Mouse (Mus musculus) C2C12 (cell line): ENCODE measurements around the gene Defb21. TPM values are rescaled to one million over a fixed set of nuclear protein-coding genes. Genes with fewer than 3 reads are reported as not detected.

ENCODE experiments used
- H3K27me3 ChIP-seq: one replicate; pipeline ENCODE4 v1.6.1; 2011; ENCODE audit not compliant: control insufficient read depth, insufficient read depth, insufficient read length
- H3K36me3 ChIP-seq: one replicate; pipeline ENCODE4 v1.6.1; 2011; ENCODE audit not compliant: control insufficient read depth, insufficient read depth
- H3K4me3 ChIP-seq: one replicate; pipeline ENCODE4 v1.5.1; 2011; ENCODE audit warnings: mild to moderate bottlenecking, control low read depth; ENCODE audit not compliant: poor library complexity, insufficient read depth, severe bottlenecking
- H3K79me2 ChIP-seq: one replicate; pipeline ENCODE4 v1.6.1; 2011; ENCODE audit not compliant: control insufficient read depth, insufficient read depth
- H3K79me3 ChIP-seq: one replicate; pipeline ENCODE4 v1.6.1; 2011; ENCODE audit warnings: low read depth, control low read depth
- H3ac ChIP-seq: one replicate; pipeline ENCODE3; 2011; ENCODE audit warnings: low read depth; ENCODE audit not compliant: control insufficient read depth, insufficient read length
- CEBPB ChIP-seq: IDR thresholded peaks from one replicate; pipeline ENCODE4 v1.6.1; 2011; ENCODE audit warnings: low read depth, mild to moderate bottlenecking, control low read depth, moderate library complexity
- CTCF ChIP-seq: IDR thresholded peaks from one replicate; pipeline ENCODE4 v1.5.1; 2011; ENCODE audit not compliant: control insufficient read depth, insufficient read depth, insufficient read length
- FOSL1 ChIP-seq: IDR thresholded peaks from one replicate; pipeline ENCODE4 v1.8.0; 2011; ENCODE audit warnings: mild to moderate bottlenecking, low read length; ENCODE audit not compliant: poor library complexity, insufficient read depth, severe bottlenecking
- MAX ChIP-seq: IDR thresholded peaks from one replicate; pipeline ENCODE4 v1.6.1; 2011; ENCODE audit warnings: mild to moderate bottlenecking, control low read depth
- MYOD1 ChIP-seq: IDR thresholded peaks from one replicate; pipeline ENCODE4 v1.6.1; 2011; ENCODE audit warnings: low read depth; ENCODE audit not compliant: control insufficient read depth, insufficient read length
- MYOG ChIP-seq: IDR thresholded peaks from one replicate; pipeline ENCODE4 v1.6.1; 2011; ENCODE audit not compliant: control insufficient read depth, insufficient read length; ENCODE audit errors: extremely low read depth
- USF1 ChIP-seq: IDR thresholded peaks from one replicate; pipeline ENCODE4 v1.6.1; 2011; ENCODE audit warnings: low read depth, mild to moderate bottlenecking, control low read depth, moderate library complexity
- polyA plus RNA-seq: library from polyadenylated mRNA; unstranded; fragments of >200 nt; fragmentation: generic; extraction: Trizol; gene quantifications from one replicate; pipeline ENCODE4 v1.2.1, GENCODE M21; 2012; ENCODE audit warnings: missing spikeins

Defb21 gene
- polyA plus RNA-seq, 1 experiment: not detected

- Histone ChIP-seq H3K27me3 (peaks cover 7% of the 10 kb centered on the region), H3ac (no peak overlapping the region), H3K79me2 (no peaks in the 10 kb centered on the region), H3K4me3 (no peak overlapping the region), H3K79me3 (no peaks in the 10 kb centered on the region), H3K36me3 (no peaks in the 10 kb centered on the region)
- TF ChIP-seq CTCF: no peak
- no peak for TF ChIP-seq MAX
- no peak for TF ChIP-seq MYOG
- no peak for TF ChIP-seq FOSL1
- TF ChIP-seq CEBPB: no peak
- no peak for TF ChIP-seq USF1
- no peak for TF ChIP-seq MYOD1
Observed at GRCm38 (mm10) chr2:152544691-152545090, 27.9 kb upstream of the Defb21 start.

- Histone ChIP-seq H3K79me3 (no peaks in the 10 kb centered on the region), H3K79me2 (no peaks in the 10 kb centered on the region), H3K27me3 (peaks cover 11% of the 10 kb centered on the region), H3ac (no peak overlapping the region), H3K36me3 (no peaks in the 10 kb centered on the region), H3K4me3 (no peak overlapping the region)
- TF ChIP-seq MAX (no peak), USF1 (no peak), CTCF (no peak), MYOG (no peak), FOSL1 (no peak)
Observed at GRCm38 (mm10) chr2:152548124-152548523, 24.4 kb upstream of the Defb21 start.

DNA sequence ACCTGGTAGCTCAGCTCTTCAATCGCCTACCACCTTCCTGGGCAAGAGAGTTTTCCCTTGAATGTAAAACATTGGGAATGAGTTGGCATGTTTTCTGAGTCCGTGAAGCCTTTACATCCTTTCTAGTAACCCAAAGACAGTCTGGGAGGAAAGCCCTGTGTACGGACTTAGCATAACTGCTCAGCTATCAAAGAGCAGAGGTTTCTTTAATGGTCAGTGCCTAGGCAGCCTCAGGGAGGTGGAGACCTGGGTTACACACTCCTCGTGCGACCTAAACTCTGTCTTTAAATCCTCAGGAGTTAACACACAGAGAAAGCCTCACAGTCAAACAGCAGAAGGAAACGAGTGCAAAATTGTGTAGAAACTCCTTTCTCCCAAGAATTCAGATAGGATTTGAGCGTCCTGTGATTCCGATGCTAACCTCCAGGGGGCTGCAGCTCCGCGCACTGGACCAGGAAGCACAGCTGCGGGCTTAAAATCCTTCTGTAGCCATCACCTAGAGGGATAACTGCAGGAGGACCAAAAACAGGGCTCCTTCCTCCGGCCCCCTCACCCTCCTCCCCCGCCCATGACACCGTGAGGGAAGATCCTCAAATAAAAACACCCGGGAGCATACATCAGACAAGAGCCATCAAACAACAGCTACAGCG lies 18.6 kb upstream of the Defb21 start:
- Histone ChIP-seq H3K79me3 (no peaks in the 10 kb centered on the region), H3K27me3 (peaks cover 20% of the 10 kb centered on the region), H3K36me3 (no peaks in the 10 kb centered on the region), H3K4me3 (no peak overlapping the region), H3K79me2 (no peaks in the 10 kb centered on the region), H3ac (no peak overlapping the region)
- TF ChIP-seq CTCF (peak; percentile 56), MYOD1 (no peak)

DNA sequence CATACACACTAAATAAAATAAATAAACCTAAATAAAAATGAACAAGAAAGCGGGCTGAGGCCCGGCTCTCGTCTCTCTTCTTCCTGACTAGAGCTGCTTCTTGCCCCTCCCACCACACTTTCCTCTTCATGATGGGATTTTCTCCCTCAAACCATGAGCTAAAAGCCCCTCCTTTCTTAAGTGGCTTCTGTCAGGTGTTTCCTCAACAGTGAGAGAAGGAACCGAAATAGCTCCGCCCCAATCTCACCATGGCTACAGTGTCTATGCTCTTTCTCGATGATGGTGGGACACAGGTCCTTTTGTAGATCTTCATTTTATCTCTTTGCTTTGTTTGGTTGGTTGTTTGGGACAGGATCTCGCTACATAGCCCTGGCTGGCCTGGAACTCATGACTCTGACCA lies 15.9 kb upstream of the Defb21 start:
- Histone ChIP-seq H3K79me2 (no peaks in the 10 kb centered on the region), H3ac (no peak overlapping the region), H3K27me3 (peaks cover 33% of the 10 kb centered on the region), H3K4me3 (no peak overlapping the region), H3K79me3 (no peaks in the 10 kb centered on the region), H3K36me3 (no peaks in the 10 kb centered on the region)
- TF ChIP-seq CTCF (no peak), MAX (no peak), CEBPB (no peak), MYOG (no peak), FOSL1 (no peak), USF1 (no peak), MYOD1 (no peak)

DNA sequence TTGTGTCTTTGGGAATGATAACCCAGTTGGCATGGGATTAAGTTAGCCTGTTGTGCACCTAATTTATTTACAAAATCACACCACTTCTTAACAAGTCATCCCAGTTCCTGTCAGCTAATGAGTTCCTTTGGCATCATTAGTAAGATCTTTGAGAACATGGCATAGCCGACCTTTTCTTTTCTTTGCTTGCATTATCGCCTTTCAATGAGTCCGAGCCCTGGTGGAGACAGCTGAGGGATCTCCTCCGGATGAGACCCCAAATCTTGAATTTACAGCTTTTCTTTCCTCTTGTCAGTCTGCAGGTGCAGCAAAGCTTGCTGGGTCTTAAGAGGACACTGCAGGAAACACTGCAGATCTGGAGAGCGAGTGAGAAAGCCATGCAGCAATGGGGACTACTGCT lies 3.5 kb upstream of the Defb21 start, which contains the start of gene Gm17416:
TSS of gene Gm17416 (plus strand) at position 301 of the 400 bp plus-strand sequence.
- H3ac ChIP-seq: no peak within 1 kb of the TSS
- no peaks in the 10 kb centered on the region for H3K79me3 ChIP-seq
- no peaks in the 10 kb centered on the region for H3K79me2 ChIP-seq
- no peaks in the 10 kb centered on the region for H3K36me3 ChIP-seq
- H3K27me3 ChIP-seq: peaks cover 5% of the 10 kb centered on the region
- no peak within 1 kb of the TSS for H3K4me3 ChIP-seq
- TF ChIP-seq USF1: no peak
- no peak for TF ChIP-seq MYOG
- no peak for TF ChIP-seq FOSL1
- no peak for TF ChIP-seq MAX
- no peak for TF ChIP-seq MYOD1
- no peak for TF ChIP-seq CEBPB
- TF ChIP-seq CTCF: no peak

GRCm38 (mm10) chr2:152569881-152570280 lies 2.7 kb upstream of the Defb21 start:
- Histone ChIP-seq H3K79me2 (no peaks in the 10 kb centered on the region), H3ac (no peak overlapping the region), H3K36me3 (no peaks in the 10 kb centered on the region), H3K79me3 (no peaks in the 10 kb centered on the region), H3K4me3 (no peak overlapping the region), H3K27me3 (peaks cover 11% of the 10 kb centered on the region)
- TF ChIP-seq FOSL1: no peak
- TF ChIP-seq MAX: no peak
- TF ChIP-seq USF1: no peak
- no peak for TF ChIP-seq CEBPB
- TF ChIP-seq CTCF: no peak
- no peak for TF ChIP-seq MYOD1
- TF ChIP-seq MYOG: no peak
